Mouse (Mus musculus) CH12.LX (cell line): ENCODE measurements around the gene Ccnk. TPM values are rescaled to one million over a fixed set of nuclear protein-coding genes. Genes with fewer than 3 reads are reported as not detected.

Experiments
- DNase-seq: peaks from one replicate; pipeline ENCODE4 v3.0.0-alpha.2; 2013; ENCODE audit errors: extremely low read depth
- H3K27ac ChIP-seq: 2 replicates; pipeline ENCODE4 v1.5.1; 2012; ENCODE audit warnings: low read depth, mild to moderate bottlenecking, control low read depth, moderate library complexity; ENCODE audit not compliant: insufficient read depth
- H3K27me3 ChIP-seq: replicated peaks from 2 replicates; pipeline ENCODE3; 2012; ENCODE audit warnings: inconsistent platforms
- H3K36me3 ChIP-seq, 2 experiments: replicated peaks in 1 of 2; 2 replicates each; pipeline versions ENCODE3 to v1.6.1; 2012; ENCODE audit warnings: inconsistent platforms in 1 of 2, low read length in 1 of 2, mild to moderate bottlenecking in 1 of 2, mixed read lengths in 1 of 2, moderate library complexity in 1 of 2; ENCODE audit not compliant: control insufficient read depth in 1 of 2, insufficient read depth in 1 of 2
- H3K4me1 ChIP-seq, 2 experiments: 2 replicates each; pipeline ENCODE4 v1.6.1; 2012; ENCODE audit warnings: inconsistent platforms in 1 of 2, moderate library complexity in 1 of 2; ENCODE audit not compliant: insufficient read depth in 2 of 2, control insufficient read depth in 1 of 2
- H3K4me2 ChIP-seq: 2 replicates; pipeline ENCODE4 v1.6.1; 2012; ENCODE audit warnings: low read depth, mild to moderate bottlenecking, control low read depth; ENCODE audit not compliant: poor library complexity, insufficient read depth, severe bottlenecking
- H3K4me3 ChIP-seq, 3 experiments: fragments of 150-350 bp in 1 of 3; sonication (generic) in 1 of 3; replicated peaks in 1 of 3; 2 replicates each; pipeline versions ENCODE3 to v1.5.1; 2011 to 2012; ENCODE audit warnings: low read depth in 2 of 3, low read length in 2 of 3, mild to moderate bottlenecking in 2 of 3, moderate library complexity in 2 of 3, control low read depth in 1 of 3, improper control_type of control experiment in 1 of 3, inconsistent platforms in 1 of 3, mixed read lengths in 1 of 3; ENCODE audit not compliant: poor library complexity in 1 of 3
- H3K79me2 ChIP-seq: replicated peaks from 2 replicates; pipeline ENCODE4 v1.6.1; 2012; ENCODE audit warnings: mild to moderate bottlenecking, moderate library complexity; ENCODE audit not compliant: control insufficient read depth, poor library complexity, insufficient read depth, severe bottlenecking; ENCODE audit errors: extremely low read depth
- H3K9ac ChIP-seq: 2 replicates; pipeline ENCODE4 v1.6.1; 2012; ENCODE audit warnings: low read depth, mild to moderate bottlenecking, control low read depth, moderate library complexity; ENCODE audit not compliant: insufficient read depth
- H3K9me3 ChIP-seq: replicated peaks from 2 replicates; pipeline ENCODE3; 2012; ENCODE audit warnings: low read length, inconsistent platforms, mixed read lengths
- CHD1 ChIP-seq: IDR thresholded peaks from 2 replicates; pipeline ENCODE4 v1.6.1; 2012; ENCODE audit warnings: low read depth, low read length, improper control_type of control experiment, inconsistent platforms
- EP300 ChIP-seq: IDR thresholded peaks from 2 replicates; pipeline ENCODE4 v1.6.1; 2011; ENCODE audit warnings: low read length, improper control_type of control experiment
- GABPA ChIP-seq: IDR thresholded peaks from 2 replicates; pipeline ENCODE4 v1.6.1; 2012; ENCODE audit warnings: low read depth, low read length, improper control_type of control experiment, inconsistent platforms; ENCODE audit not compliant: insufficient replicate concordance
- HCFC1 ChIP-seq: IDR thresholded peaks from 2 replicates; pipeline ENCODE4 v1.6.1; 2012; ENCODE audit warnings: low read depth, mild to moderate bottlenecking, inconsistent platforms, low read length, improper control_type of control experiment
- IRF4 ChIP-seq: IDR thresholded peaks from 2 replicates; pipeline ENCODE4 v1.6.1; 2014; ENCODE audit warnings: low read depth, mild to moderate bottlenecking, inconsistent platforms, low read length, improper control_type of control experiment
- JUN ChIP-seq: IDR thresholded peaks from 2 replicates; pipeline ENCODE4 v1.6.1; 2011; ENCODE audit warnings: low read depth, mild to moderate bottlenecking, low read length, improper control_type of control experiment, moderate library complexity; ENCODE audit not compliant: insufficient read depth
- JUND ChIP-seq: conservative IDR thresholded peaks from 2 replicates; pipeline ENCODE4 v1.6.1; 2011; ENCODE audit warnings: low read depth, low read length, improper control_type of control experiment
- KAT2A ChIP-seq: IDR thresholded peaks from 2 replicates; pipeline ENCODE4 v1.6.1; 2012; ENCODE audit warnings: low read length, improper control_type of control experiment, inconsistent platforms; ENCODE audit not compliant: insufficient replicate concordance
- MAX ChIP-seq: IDR thresholded peaks from 2 replicates; pipeline ENCODE4 v1.6.1; 2011; ENCODE audit warnings: low read length, improper control_type of control experiment
- MEF2A ChIP-seq: IDR thresholded peaks from 2 replicates; pipeline ENCODE4 v1.6.1; 2014; ENCODE audit warnings: low read depth, mild to moderate bottlenecking, inconsistent platforms, low read length, improper control_type of control experiment, borderline replicate concordance
- POLR2A ChIP-seq: IDR thresholded peaks from 2 replicates; pipeline ENCODE4 v1.6.1; 2011; ENCODE audit warnings: low read depth, mild to moderate bottlenecking, improper control_type of control experiment, low read length
- SIN3A ChIP-seq: IDR thresholded peaks from 2 replicates; pipeline ENCODE4 v1.6.1; 2012; ENCODE audit warnings: low read length, improper control_type of control experiment, inconsistent platforms
- UBTF ChIP-seq: IDR thresholded peaks from 2 replicates; pipeline ENCODE4 v1.6.1; 2012; ENCODE audit warnings: low read depth, mild to moderate bottlenecking, inconsistent platforms, low read length, improper control_type of control experiment, moderate library complexity
- USF2 ChIP-seq: conservative IDR thresholded peaks from 2 replicates; pipeline ENCODE4 v1.6.1; 2011; ENCODE audit warnings: low read depth, low read length, improper control_type of control experiment
- dilution Hi-C: fragments of 300-500 bp; cut with MboI; formaldehyde crosslinking; loops from 2 replicates; pipeline ENCODE4 v1.14.3; 2020; ENCODE audit warnings: low sequenced_read_pairs; ENCODE audit not compliant: extremely low pct_unique_long_range_greater_than_20kb, extremely low pct_ligation_motif_present
- in situ Hi-C: fragments of 300-500 bp; cut with MboI; formaldehyde crosslinking; loops from 3 replicates; pipeline ENCODE4 v1.14.3; 2019; ENCODE audit warnings: low sequenced_read_pairs, low pct_ligation_motif_present, low pct_unique_long_range_greater_than_20kb, mixed read lengths
- polyA plus RNA-seq: library from polyadenylated mRNA; unstranded; fragments of >175 nt; gene quantifications from 2 replicates; pipeline ENCODE4 v1.2.1, GENCODE M21; 2012; ENCODE audit warnings: low read depth; ENCODE audit not compliant: insufficient read length
- total RNA-seq, 2 experiments: library from RNA; depleted of rRNA; stranded (reverse); fragments of 300-350 nt in 1 of 2; fragments of >200 nt in 1 of 2; gene quantifications; 2 replicates each; pipeline ENCODE4 v1.2.3; 2012 to 2014

Ccnk gene
- total and polyA plus RNA-seq, 3 experiments, result 9.2 to 66.8 (median 10.1) TPM

GRCm38 (mm10) chr12:108227527-108227926, 48.1 kb downstream of the Ccnk start:
- H3K79me2 ChIP-seq, result no peaks in the 10 kb centered on the region
- no peak overlapping the region for H3K4me2 ChIP-seq
- H3K4me1 ChIP-seq, result peaks cover 3 to 69% of the 10 kb centered on the region in 2 experiments; a peak in 2 of 4 replicates
- dilution Hi-C loops (no loop called here), in situ Hi-C loops (no loop called here)
- TF ChIP-seq SIN3A (no peak), JUND (no peak)
- DNase-seq, result no peak
- H3K27me3 ChIP-seq, result no peaks in the 10 kb centered on the region
- no peaks in the 10 kb centered on the region for H3K9me3 ChIP-seq
- H3K27ac ChIP-seq, result no peak overlapping the region
- H3K4me3 ChIP-seq, result no peak overlapping the region
- H3K9ac ChIP-seq, result no peak overlapping the region
- peaks cover 0 to 51% of the 10 kb centered on the region in 2 experiments for H3K36me3 ChIP-seq

- Histone ChIP-seq H3K4me1 (peaks cover 3 to 83% of the 10 kb centered on the region in 2 experiments; a peak in 2 of 4 replicates), H3K27me3 (no peaks in the 10 kb centered on the region), H3K4me3 (no peak overlapping the region), H3K9ac (no peak overlapping the region), H3K79me2 (no peaks in the 10 kb centered on the region), H3K27ac (no peak overlapping the region), H3K36me3 (peaks cover 0 to 44% of the 10 kb centered on the region in 2 experiments), H3K9me3 (no peaks in the 10 kb centered on the region), H3K4me2 (no peak overlapping the region)
- DNase-seq, result no peak
- dilution Hi-C loops, result no loop called here
- TF ChIP-seq JUN (no peak), HCFC1 (no peak), CHD1 (no peak), KAT2A (no peak), GABPA (no peak), MAX (no peak), IRF4 (no peak), JUND (no peak), USF2 (no peak), SIN3A (no peak), POLR2A (no peak), EP300 (no peak), MEF2A (no peak), UBTF (no peak)
- in situ Hi-C loops, result no loop called here
These were observed 50.7 kb downstream of the Ccnk start for GRCm38 (mm10) chr12:108230077-108230476.
